Mouse (Mus musculus) naive thymus-derived CD4-positive, alpha-beta T cell, adult 2 months (primary cell): ENCODE results near the gene Pin1rt1.

Source experiments
- DNase-seq: peaks from one replicate; pipeline ENCODE4 v3.0.0-alpha.2; 2011; ENCODE audit warnings: low read depth

Pin1rt1 gene

DNA sequence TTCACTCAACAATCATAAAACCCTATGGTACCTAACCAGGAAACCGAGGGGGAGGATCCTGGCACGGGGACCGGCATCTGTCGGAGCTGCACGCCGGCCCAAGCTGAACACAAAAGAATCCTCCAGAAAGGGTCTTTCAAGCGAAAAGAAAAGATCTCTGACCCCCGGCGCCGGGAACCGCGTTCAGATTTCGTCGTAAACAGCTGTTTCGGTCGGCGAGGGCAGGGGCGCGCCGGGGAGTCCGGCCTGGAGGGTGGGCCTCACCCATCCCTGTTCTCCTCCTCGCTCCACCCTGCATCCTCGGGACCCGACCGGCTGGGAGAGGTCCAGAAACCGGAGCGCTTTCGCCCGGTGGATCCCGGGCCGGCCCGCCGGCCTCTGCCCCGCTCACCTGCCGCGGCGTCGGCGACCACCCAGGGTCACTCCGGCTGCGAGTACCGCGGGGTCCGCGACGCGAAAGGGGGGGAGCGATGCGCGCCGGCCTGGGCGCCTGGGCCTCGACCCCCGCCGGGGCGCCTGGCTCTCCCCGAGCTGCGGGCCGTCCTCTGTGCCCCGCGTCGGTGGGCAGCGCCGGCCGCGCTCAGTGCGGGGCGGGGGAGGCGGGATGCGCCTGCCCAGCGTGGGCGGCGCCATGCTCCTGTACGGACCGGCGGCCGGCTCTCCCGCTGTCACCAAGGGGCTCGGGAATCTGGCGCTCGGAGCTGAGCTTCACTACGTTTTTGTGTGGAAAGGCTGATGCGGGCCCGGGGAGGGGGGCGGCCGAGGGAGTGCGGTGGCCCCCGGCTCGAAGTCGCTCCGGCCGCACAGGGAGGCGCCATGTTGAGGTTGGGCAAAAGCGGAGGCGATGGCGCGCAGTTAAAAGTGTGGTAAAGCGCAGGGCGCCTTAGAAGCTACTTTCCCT, 4.3 kb downstream of the Pin1rt1 start, which contains the start of gene Tcp11l1:
Tcp11l1 (minus strand) TSS at position 585 of the 901 bp plus-strand sequence.
- DNase-seq, result peak; percentile 12

GRCm38 (mm10) chr2:104710670-104711370, 5.4 kb downstream of the Pin1rt1 start:
- DNase-seq, result no peak

DNA sequence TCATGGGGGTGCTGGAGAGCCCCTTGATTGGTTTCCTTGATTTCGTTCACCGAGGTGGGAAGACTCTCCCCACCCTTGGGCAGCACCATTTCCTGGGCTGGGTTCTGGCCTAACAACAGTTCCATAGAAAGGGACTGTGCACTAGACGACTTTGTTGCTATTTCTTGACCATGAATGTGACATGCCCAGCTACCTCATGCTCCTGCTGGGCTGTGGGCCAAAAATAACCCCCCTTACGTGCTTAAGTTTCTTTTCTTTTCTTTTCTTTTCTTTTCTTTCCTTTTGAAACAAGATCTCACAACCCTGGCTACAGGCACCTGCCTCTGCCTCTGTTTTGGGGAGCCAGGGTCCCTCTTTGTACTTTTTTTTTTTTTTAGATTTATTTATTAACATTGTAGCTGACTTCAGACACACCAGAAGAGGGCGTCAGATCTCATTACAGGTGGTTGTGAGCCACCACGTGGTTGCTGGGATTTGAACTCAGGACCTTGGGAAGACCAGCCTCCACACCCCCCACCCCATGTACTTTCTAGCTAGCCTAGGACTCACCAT, 6.3 kb downstream of the Pin1rt1 start:
- no peak for DNase-seq

- no peak for DNase-seq
These were observed 11.8 kb downstream of the Pin1rt1 start for GRCm38 (mm10) chr2:104704355-104704754.

DNA sequence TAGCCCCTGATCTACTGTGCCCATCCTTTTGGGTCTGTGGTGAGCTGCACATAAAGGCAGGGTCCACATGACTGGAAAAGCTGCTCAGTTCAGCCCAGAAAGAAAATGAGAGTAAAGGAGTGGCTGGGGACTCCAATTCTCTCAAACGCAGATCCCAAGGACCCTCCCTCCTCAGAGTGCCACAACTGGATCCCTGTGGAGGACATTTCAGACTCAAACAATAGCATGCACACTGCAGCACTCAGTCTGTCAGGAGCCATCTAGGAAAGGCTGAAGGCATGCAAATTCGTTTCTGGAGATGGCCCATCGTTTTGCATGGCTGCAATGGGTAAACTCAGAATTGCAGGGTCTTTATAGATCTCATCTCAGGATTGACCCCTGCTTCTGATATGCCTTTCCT, 13.0 kb downstream of the Pin1rt1 start:
- no peak for DNase-seq

DNA sequence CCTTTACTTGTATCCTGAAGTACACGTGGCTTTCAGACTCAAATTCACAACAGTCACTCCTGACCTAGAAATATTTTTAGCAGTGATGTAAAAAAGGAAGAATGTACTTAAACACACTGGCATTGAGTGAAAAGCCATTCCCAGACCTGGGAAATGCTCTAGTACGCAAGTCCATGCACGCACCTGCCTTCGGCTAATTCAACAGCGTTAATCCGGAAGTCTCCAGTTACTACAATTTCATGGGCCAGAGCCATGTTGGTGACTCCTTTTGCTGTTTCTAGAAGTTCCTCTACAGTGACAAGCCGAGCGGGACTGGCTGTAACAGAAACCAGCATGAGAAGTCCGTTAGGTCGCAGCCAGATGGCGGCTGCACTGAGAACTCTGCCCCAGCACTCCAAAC, 16.5 kb downstream of the Pin1rt1 start:
- no peak for DNase-seq

- DNase-seq, result no peak
These were observed 23.6 kb downstream of the Pin1rt1 start for GRCm38 (mm10) chr2:104692551-104692950.

GRCm38 (mm10) chr2:104690720-104691119, 25.5 kb downstream of the Pin1rt1 start:
- no peak for DNase-seq

GRCm38 (mm10) chr2:104688724-104689123, 27.5 kb downstream of the Pin1rt1 start:
- no peak for DNase-seq

DNA sequence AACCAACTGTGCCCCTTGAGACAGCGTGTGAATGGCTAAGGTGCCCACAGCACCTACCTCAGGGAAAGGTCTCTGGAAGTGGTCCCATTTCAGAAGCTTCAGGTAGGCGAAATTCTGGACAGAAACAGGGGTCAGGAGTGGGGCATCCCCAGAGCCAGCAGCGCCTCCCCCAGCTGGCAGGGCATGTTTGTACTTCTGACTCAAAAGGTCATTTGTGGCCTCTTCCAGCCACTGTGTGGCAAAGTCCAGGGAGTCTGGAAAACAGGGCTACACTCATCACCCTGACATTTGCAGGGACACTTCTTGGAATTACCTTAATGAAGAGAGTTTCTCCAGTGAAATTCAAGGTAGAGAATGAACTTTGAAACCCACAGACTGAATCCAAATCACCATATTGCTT, 27.9 kb downstream of the Pin1rt1 start:
- DNase-seq, result no peak

GRCm38 (mm10) chr2:104687261-104687660, 28.9 kb downstream of the Pin1rt1 start:
- no peak for DNase-seq

- DNase-seq, result peak; percentile 66
These were observed 30.8 kb downstream of the Pin1rt1 start for GRCm38 (mm10) chr2:104685418-104685817.

DNA sequence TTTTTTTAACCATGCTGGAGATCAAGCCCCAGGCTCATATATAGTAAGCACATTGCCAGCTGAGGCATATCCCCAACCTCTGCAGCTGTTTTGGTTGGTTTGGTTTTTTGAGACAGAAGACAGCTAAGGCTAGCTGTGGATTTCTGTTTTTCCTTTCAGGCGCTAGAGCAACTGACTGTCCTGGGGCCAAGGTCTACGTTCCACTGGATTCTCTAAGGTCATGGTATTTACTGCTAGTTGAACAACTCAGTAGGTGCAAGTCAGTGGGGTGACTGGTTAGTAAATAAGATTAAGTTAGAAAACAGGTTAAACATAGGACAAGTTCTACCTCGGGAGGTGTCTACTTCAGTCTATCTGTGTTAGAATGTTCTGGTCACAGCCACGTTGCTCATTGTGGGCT, 31.4 kb downstream of the Pin1rt1 start:
- DNase-seq, result no peak

GRCm38 (mm10) chr2:104677326-104677725, 38.9 kb downstream of the Pin1rt1 start:
- no peak for DNase-seq

GRCm38 (mm10) chr2:104671724-104672123, 44.5 kb downstream of the Pin1rt1 start:
- DNase-seq, result no peak

- DNase-seq, result no peak
These were observed 46.9 kb downstream of the Pin1rt1 start for GRCm38 (mm10) chr2:104669122-104669804.
